Mouse (Mus musculus) cerebellum, adult 2 months (tissue): ENCODE results near the gene Tfec.

ENCODE experiments used
- CTCF ChIP-seq: fragments of 200-500 bp; IDR thresholded peaks from 2 replicates; pipeline ENCODE4 v1.5.1; 2011; ENCODE audit warnings: low read depth, mild to moderate bottlenecking, control low read depth, low read length, moderate library complexity, borderline replicate concordance; ENCODE audit not compliant: insufficient read depth
- POLR2A ChIP-seq: fragments of 200-500 bp; IDR thresholded peaks from 2 replicates; pipeline ENCODE4 v1.6.1; 2011; ENCODE audit warnings: low read length, control low read depth, borderline replicate concordance; ENCODE audit not compliant: insufficient read depth

DNA sequence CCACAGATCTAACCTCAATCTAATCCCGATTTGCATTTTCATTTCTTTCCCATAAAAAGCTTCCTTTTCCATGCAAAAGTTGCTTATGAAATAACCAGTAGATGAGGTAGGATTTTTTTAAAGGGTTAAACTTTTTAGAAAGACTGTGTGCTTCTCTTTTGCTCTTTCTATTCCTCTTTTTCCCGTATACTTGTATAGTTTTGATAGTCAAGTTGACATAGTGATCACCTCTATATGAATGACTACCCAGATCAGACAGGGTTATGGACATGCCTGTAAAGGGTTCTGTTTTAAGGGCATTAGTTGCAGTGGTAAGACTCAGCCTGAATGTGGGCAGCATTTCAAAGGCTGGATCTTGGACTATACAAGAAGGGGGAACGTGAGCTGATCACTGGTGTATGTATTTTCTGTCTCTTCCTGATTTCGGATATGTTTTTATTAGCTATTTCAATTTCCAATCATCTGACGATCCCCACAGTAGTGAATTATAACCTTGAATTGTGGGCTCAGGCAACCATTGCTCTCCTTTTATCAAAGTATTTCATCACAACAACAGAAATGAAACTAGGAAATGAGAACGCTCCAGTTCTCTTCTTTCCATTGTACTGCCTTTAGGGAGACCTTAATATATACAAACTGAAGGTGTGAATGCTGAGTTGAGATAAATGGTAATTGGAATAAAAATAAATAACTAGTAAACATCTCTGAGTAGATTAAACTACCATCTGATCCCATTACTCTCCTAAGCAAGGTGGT, 35.3 kb downstream of the Tfec start:
- TF ChIP-seq POLR2A (no peak), CTCF (no peak)
